Mouse (Mus musculus): ENCODE measurements at regions not wholly inside any gene's neighbourhood (a gene's known extent, or its start where the extent isn't known, plus 50 kb on each side); places are given as distances from the start of the nearest gene placed in this dataset.

DNA sequence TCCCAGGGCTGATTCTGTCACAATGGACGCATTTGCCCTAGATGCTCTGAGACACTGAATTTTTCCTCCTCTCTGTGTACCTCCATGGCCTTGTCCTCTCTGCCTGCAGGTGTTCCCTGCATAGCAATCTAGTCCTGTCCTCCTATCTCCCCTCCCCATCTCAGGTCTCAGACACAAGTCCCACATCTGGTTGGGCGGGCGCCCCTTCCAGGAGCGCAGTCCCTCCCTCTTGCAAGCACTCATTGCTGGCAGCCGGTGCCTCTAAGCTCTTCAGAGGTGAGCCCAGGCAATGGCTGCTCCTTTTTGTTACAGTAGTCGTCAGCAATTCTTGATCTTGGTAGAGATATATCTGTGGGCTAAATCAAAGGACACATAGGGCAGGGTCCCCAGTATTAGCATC lies 169.0 kb upstream of the Dyrk2 start:
- TF ChIP-seq CTCF (IDR thresholded peaks at IDR 0.05; ENCODE audit: borderline replicate concordance, insufficient read depth, low read length) (no peak), POLR2A (IDR thresholded peaks at IDR 0.05; ENCODE audit: low read depth, low read length) (no peak)

Data from embryonic fibroblast, embryonic 13.5 days (primary cell).